Mouse (Mus musculus) embryonic facial prominence, embryonic 15.5 days (tissue): ENCODE data around the gene Vamp3. TPM values are rescaled to one million over a fixed set of nuclear protein-coding genes. Genes with fewer than 3 reads are reported as not detected.
A peak's percentile ranks its signal among the peaks of the same experiment; 100 is the strongest.
"Not testable (repeated sequence)": the region's sequence is repeated elsewhere in the genome, so short reads cannot be mapped to it uniquely, and the experiment has no call there.

Experiments used
- ATAC-seq: fragments of 200-750 bp; cut with Nextera tagmentation; 2 replicates; pipeline ENCODE4 v1.8.0; 2017; ENCODE audit warnings: low read depth, moderate TSS enrichment; ENCODE audit not compliant: insufficient number of reproducible peaks, low FRiP score, low TSS enrichment
- H3K27ac ChIP-seq: fragments of 300-500 bp; sonication (generic); replicated peaks from 2 replicates; pipeline ENCODE4 v1.5.1; 2015; ENCODE audit warnings: mild to moderate bottlenecking, inconsistent platforms
- H3K27me3 ChIP-seq: fragments of 300-500 bp; sonication (generic); 2 replicates; pipeline ENCODE4 v1.6.1; 2015; ENCODE audit warnings: inconsistent platforms
- H3K36me3 ChIP-seq: fragments of 300-500 bp; sonication (generic); 2 replicates; pipeline ENCODE4 v1.6.1; 2015; ENCODE audit warnings: mild to moderate bottlenecking, inconsistent platforms
- H3K4me1 ChIP-seq: fragments of 300-500 bp; sonication (generic); 2 replicates; pipeline ENCODE4 v1.6.1; 2015; ENCODE audit warnings: inconsistent platforms
- H3K4me2 ChIP-seq: fragments of 300-500 bp; sonication (generic); replicated peaks from 2 replicates; pipeline ENCODE4 v1.6.1; 2015; ENCODE audit warnings: mild to moderate bottlenecking, inconsistent platforms
- H3K4me3 ChIP-seq: fragments of 300-500 bp; sonication (generic); replicated peaks from 2 replicates; pipeline ENCODE4 v1.5.1; 2015; ENCODE audit warnings: mild to moderate bottlenecking, inconsistent platforms
- H3K9ac ChIP-seq: fragments of 300-500 bp; sonication (generic); 2 replicates; pipeline ENCODE4 v1.6.1; 2015; ENCODE audit warnings: inconsistent platforms
- H3K9me3 ChIP-seq: fragments of 300-500 bp; sonication (generic); replicated peaks from 2 replicates; pipeline ENCODE4 v1.6.1; 2016; ENCODE audit warnings: inconsistent platforms
- WGBS: fragments of 180-500 bp; shearing (Covaris S2); methylation state at CpG from one replicate; pipeline ENCODE4 v1.1.7; 2015; 5-methylcytosine and 5-hydroxymethylcytosine counted together
- polyA plus RNA-seq: library from polyadenylated mRNA; unstranded; fragments of >200 nt; fragmentation: Nextera tagmentation; extraction: Ambion mirVana; gene quantifications from 2 replicates; pipeline ENCODE4 v1.2.1, GENCODE M21; 2015

The Vamp3 gene
- polyA plus RNA-seq, 1 experiment from 2014 or later, result 123 TPM

GRCm38 (mm10) chr4:151044944-151045570 lies 12.7 kb downstream of the Vamp3 start:
- ATAC-seq, result no peak
- 3% methylated on average over 21 of the region's 21 CpGs for WGBS

DNA sequence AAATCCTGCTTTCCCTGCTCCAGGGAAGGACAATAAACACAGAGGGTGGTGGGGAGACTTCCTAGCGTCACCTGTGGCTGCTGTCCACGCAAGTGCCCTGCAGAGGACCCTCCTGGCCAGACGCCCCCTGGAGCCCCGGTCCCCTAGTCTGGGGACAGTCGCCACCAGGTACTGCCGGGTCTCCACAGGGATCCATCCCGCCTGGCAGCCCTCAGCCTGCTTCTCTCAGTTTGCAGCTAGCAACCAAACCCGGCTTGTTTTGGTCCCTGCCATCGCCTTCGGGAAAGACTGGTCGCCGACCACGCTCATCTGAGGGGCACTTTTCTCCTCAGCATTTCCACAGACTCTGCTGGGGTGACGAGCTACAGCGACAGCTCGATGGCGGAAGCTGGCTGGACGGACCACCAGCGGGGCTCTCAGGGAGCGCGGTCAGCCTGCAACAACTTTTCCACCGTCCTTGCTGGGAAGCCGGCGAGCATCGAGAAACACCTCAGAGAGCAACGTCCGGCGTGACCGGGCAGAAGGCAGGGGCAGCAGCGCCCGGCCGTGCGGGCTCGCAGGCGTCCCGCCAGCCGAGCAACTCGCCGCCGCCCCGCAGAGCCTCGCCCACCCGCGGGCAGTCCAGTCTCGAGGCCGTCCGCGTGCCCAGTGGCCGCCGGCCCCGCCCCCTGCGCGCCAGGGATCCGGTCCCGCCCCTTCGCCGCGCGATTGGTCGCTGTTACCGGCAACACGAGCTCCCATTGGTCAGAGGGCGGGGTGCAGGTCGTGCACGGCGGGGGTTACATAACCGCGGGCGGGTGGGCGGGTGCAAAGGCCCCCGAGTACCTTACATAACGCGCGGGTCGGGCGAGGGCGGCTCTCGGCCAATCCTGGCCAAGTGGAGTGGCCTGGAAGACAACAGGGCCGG lies 13.5 kb downstream of the Vamp3 start, which contains the start of gene Per3:
Gene Per3, minus strand, starts transcription at position 629 of the 907 bp plus-strand sequence.
- H3K4me3 ChIP-seq, result peak within 1 kb of the TSS; percentile 66

More at GRCm38 (mm10) chr4:151044944-151045570, 12.7 kb downstream of the Vamp3 start:
- peak overlapping the region; percentile 66 for H3K4me3 ChIP-seq
- H3K36me3 ChIP-seq, result peaks cover 30% of the 10 kb centered on the region
- H3K27me3 ChIP-seq, result no peaks in the 10 kb centered on the region
- H3K4me2 ChIP-seq, result peak overlapping the region; percentile 92
- peaks cover 15% of the 10 kb centered on the region for H3K4me1 ChIP-seq
- no peak overlapping the region; the same call in 1 of the 2 replicates for H3K9ac ChIP-seq
- 0 out of 2 replicates have a peak overlapping the region, but pooled peaks have one; percentile 34 for H3K27ac ChIP-seq
- no peaks in the 10 kb centered on the region for H3K9me3 ChIP-seq

GRCm38 (mm10) chr4:151043281-151043680 lies 14.5 kb downstream of the Vamp3 start:
- Histone ChIP-seq H3K4me3 (peak overlapping the region; percentile 66), H3K4me1 (peaks cover 15% of the 10 kb centered on the region), H3K27ac (no peak overlapping the region), H3K36me3 (peaks cover 16% of the 10 kb centered on the region), H3K9me3 (no peaks in the 10 kb centered on the region), H3K27me3 (no peaks in the 10 kb centered on the region), H3K9ac (no peak overlapping the region), H3K4me2 (peak overlapping the region; percentile 92)
- ATAC-seq, result no peak
- 37% methylated on average over 5 of the region's 5 CpGs for WGBS

More for the DNA sequence above, 13.5 kb downstream of the Vamp3 start, which contains the start of gene Per3:
- Histone ChIP-seq H3K36me3 (peaks cover 25% of the 10 kb centered on the region), H3K9me3 (no peaks in the 10 kb centered on the region), H3K4me1 (peaks cover 15% of the 10 kb centered on the region), H3K27ac (peak within 1 kb of the TSS; percentile 34; the same call in 1 of the 2 replicates), H3K27me3 (no peaks in the 10 kb centered on the region), H3K9ac (peak within 1 kb of the TSS; percentile 52), H3K4me2 (peak within 1 kb of the TSS; percentile 92)
- under 1% methylated on average over 71 of the region's 79 CpGs for WGBS
- peak; percentile 95 for ATAC-seq

DNA sequence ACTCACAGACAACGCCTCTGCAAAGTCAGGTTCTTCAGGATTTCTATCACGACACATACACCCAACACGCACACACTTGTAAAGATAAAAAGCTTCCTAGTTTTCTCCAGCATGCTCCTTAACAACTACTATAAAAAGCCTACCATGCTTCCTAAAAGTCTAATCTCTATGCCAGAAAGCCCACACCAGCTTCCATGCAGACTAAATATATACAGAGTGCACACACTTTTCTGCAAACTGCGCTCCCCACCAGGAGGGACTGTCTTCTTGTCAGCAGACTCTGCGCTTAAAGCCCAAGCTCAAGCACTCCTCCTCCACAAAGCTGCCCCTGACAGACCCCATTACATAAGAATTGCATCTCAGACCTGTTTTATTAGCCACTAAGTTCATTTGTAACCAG lies 16.3 kb downstream of the Vamp3 start:
- no peak for ATAC-seq
- H3K9me3 ChIP-seq, result no peaks in the 10 kb centered on the region
- WGBS, result 79% methylated on average over 5 of the region's 5 CpGs
- no peak overlapping the region for H3K4me3 ChIP-seq
- peaks cover 15% of the 10 kb centered on the region for H3K4me1 ChIP-seq
- H3K27ac ChIP-seq, result no peak overlapping the region
- H3K4me2 ChIP-seq, result no peak overlapping the region
- H3K9ac ChIP-seq, result no peak overlapping the region
- H3K27me3 ChIP-seq, result no peaks in the 10 kb centered on the region
- H3K36me3 ChIP-seq, result no peaks in the 10 kb centered on the region; the same call in none of the 2 replicates

- no peaks in the 10 kb centered on the region; the same call in 1 of the 2 replicates for H3K36me3 ChIP-seq
- H3K9me3 ChIP-seq, result no peaks in the 10 kb centered on the region
- H3K4me1 ChIP-seq, result no peaks in the 10 kb centered on the region
- H3K4me2 ChIP-seq, result no peak overlapping the region
- H3K27me3 ChIP-seq, result no peaks in the 10 kb centered on the region
- H3K9ac ChIP-seq, result no peak overlapping the region
- ATAC-seq, result no peak
- 90% methylated on average over 11 of the region's 11 CpGs for WGBS
- no peak overlapping the region for H3K27ac ChIP-seq
- H3K4me3 ChIP-seq, result no peak overlapping the region
Observed at GRCm38 (mm10) chr4:151037800-151038199, 20.0 kb downstream of the Vamp3 start.

- ATAC-seq, result no peak
- H3K9ac ChIP-seq, result no peak overlapping the region
- no peak overlapping the region for H3K27ac ChIP-seq
- no peaks in the 10 kb centered on the region for H3K27me3 ChIP-seq
- WGBS, result 90% methylated on average over 7 of the region's 7 CpGs
- no peak overlapping the region for H3K4me3 ChIP-seq
- no peaks in the 10 kb centered on the region for H3K4me1 ChIP-seq
- no peaks in the 10 kb centered on the region for H3K9me3 ChIP-seq
- no peaks in the 10 kb centered on the region; the same call in 1 of the 2 replicates for H3K36me3 ChIP-seq
- no peak overlapping the region for H3K4me2 ChIP-seq
Observed at GRCm38 (mm10) chr4:151036521-151036920, 21.2 kb downstream of the Vamp3 start.

DNA sequence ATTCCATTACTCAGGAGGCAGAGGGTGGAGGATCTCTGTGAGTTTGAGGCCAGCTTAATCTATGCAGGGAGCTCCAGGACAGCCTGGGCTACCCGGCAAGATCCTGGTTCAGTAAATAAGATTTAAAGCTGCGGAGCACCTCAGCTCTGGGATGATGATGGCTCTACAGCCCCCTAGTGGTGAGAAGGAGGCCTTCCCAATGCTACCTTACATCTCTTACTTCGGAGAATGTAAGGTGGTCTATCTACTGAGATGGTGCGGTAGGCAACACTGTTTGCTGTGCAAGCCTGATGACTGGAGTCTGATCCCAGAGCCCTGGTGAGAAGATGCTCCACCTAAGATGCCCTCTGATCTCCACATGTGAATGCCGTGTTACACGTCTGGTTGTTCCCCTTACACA lies 30.8 kb downstream of the Vamp3 start:
- H3K9ac ChIP-seq, result no peak overlapping the region
- no peaks in the 10 kb centered on the region for H3K4me1 ChIP-seq
- no peak overlapping the region for H3K4me2 ChIP-seq
- H3K4me3 ChIP-seq, result no peak overlapping the region
- WGBS, result 47% methylated on average over 6 of the region's 6 CpGs
- H3K9me3 ChIP-seq, result no peaks in the 10 kb centered on the region
- no peaks in the 10 kb centered on the region for H3K27me3 ChIP-seq
- ATAC-seq, result no peak
- H3K27ac ChIP-seq, result no peak overlapping the region
- H3K36me3 ChIP-seq, result no peaks in the 10 kb centered on the region; the same call in 1 of the 2 replicates

DNA sequence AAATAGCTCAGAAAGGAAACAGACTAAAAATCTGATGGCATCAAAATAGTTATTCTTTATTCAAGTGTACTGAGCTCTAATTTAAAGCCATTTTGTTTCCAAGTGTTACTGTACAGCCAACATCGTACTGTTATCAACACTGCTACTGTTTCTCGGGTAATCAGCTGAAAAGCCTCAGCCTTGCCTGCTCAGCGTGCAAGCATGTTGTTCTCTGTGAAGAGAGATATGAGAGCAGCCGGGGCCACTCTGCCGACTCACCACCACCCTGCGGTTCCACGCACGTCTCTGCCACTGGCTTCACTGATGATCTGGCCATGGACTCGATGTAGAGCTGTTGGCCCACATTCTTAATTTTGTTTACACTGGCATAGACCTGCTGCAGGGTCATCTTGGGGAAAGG lies 33.6 kb downstream of the Vamp3 start:
- Histone ChIP-seq H3K27ac (no peak overlapping the region), H3K27me3 (no peaks in the 10 kb centered on the region), H3K9ac (no peak overlapping the region), H3K4me2 (no peak overlapping the region), H3K9me3 (no peaks in the 10 kb centered on the region), H3K4me3 (no peak overlapping the region), H3K4me1 (no peaks in the 10 kb centered on the region), H3K36me3 (no peaks in the 10 kb centered on the region; the same call in 1 of the 2 replicates)
- no peak for ATAC-seq
- WGBS, result 83% methylated on average over 9 of the region's 9 CpGs

GRCm38 (mm10) chr4:151017356-151017755 lies 40.4 kb downstream of the Vamp3 start:
- WGBS, result 89% methylated on average over 1 of the region's 1 CpGs
- H3K4me2 ChIP-seq, H3K4me1 ChIP-seq, H3K27me3 ChIP-seq, H3K27ac ChIP-seq, H3K4me3 ChIP-seq, H3K36me3 ChIP-seq, H3K9me3 ChIP-seq, ATAC-seq, H3K9ac ChIP-seq: not testable (repeated sequence)

DNA sequence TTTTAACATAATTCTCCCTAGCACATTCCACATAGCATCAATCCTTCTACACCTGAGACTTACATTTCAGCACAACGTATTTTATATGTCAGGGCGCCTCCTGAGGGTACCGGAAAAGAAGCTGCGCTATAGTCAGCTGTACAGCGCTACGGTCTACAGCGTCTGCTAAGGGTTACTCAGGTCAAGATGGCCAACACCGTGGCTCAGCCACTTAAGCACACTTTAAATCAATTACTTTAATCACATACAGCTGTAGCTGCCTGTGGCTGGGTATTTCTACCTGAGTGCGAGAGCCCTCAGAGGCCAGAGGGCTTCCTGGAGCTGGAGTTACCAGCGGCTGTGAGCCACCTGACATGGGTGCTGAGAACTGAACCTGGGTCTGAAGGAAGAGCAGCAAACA lies 41.8 kb downstream of the Vamp3 start:
- H3K27me3 ChIP-seq, result no peaks in the 10 kb centered on the region
- no peak overlapping the region for H3K4me2 ChIP-seq
- no peak overlapping the region for H3K4me3 ChIP-seq
- 60% methylated on average over 10 of the region's 10 CpGs for WGBS
- 0 out of 2 replicates have a peak, but pooled peaks cover 8% of the 10 kb centered on the region for H3K36me3 ChIP-seq
- ATAC-seq, result no peak
- H3K9me3 ChIP-seq, result no peaks in the 10 kb centered on the region
- H3K4me1 ChIP-seq, result no peaks in the 10 kb centered on the region
- no peak overlapping the region for H3K27ac ChIP-seq
- no peak overlapping the region for H3K9ac ChIP-seq

DNA sequence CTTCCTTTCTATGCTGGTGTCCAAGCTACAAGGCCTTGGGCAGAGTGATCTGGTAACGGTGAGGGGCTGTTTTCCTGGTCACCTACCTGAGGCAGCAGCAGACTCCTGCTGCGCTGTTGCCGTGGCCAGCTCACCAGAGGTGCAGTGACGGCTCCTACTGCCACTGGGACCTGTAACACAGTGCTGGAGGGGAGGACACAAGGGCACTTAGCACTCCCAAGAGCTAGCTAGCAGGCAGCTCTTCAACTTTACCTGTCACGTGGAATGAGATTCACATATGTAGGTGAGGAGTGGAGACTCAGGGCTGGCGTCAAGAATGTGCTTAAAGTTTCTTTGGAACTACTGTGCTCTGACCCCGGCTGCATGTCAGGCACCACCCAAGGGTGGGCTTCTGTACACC lies 47.4 kb downstream of the Vamp3 start:
- Histone ChIP-seq H3K4me3 (no peak overlapping the region), H3K9ac (no peak overlapping the region), H3K4me1 (no peaks in the 10 kb centered on the region), H3K27ac (no peak overlapping the region), H3K9me3 (no peaks in the 10 kb centered on the region), H3K36me3 (peaks cover 10% of the 10 kb centered on the region; the same call in 1 of the 2 replicates), H3K27me3 (no peaks in the 10 kb centered on the region), H3K4me2 (no peak overlapping the region)
- WGBS, result 88% methylated on average over 7 of the region's 7 CpGs
- no peak for ATAC-seq
